Mouse (Mus musculus) embryonic fibroblast, embryonic 13.5 days (primary cell): ENCODE measurements around the gene Mif4gd. TPM values are rescaled to one million over a fixed set of nuclear protein-coding genes. Genes with fewer than 3 reads are reported as not detected.
A peak's percentile ranks its signal among the peaks of the same experiment; 100 is the strongest.

Experiments
- H3K27ac ChIP-seq: 2 replicates; pipeline ENCODE4 v1.5.1; 2012; ENCODE audit warnings: low read length, control low read depth, inconsistent platforms; ENCODE audit not compliant: insufficient read depth
- H3K4me1 ChIP-seq: 2 replicates; pipeline ENCODE4 v1.6.1; 2011; ENCODE audit warnings: low read length; ENCODE audit not compliant: control insufficient read depth, insufficient read depth
- H3K4me3 ChIP-seq: 2 replicates; pipeline ENCODE4 v1.5.1; 2011; ENCODE audit warnings: mild to moderate bottlenecking, control low read depth, low read length; ENCODE audit not compliant: insufficient read depth
- CTCF ChIP-seq: IDR thresholded peaks from 2 replicates; pipeline ENCODE4 v1.5.1; 2011; ENCODE audit warnings: mild to moderate bottlenecking, control low read depth, low read length, moderate library complexity, borderline replicate concordance; ENCODE audit not compliant: insufficient read depth
- POLR2A ChIP-seq: IDR thresholded peaks from 2 replicates; pipeline ENCODE4 v1.6.1; 2011; ENCODE audit warnings: low read depth, mild to moderate bottlenecking, control low read depth, low read length, moderate library complexity
- polyA plus RNA-seq: library from polyadenylated mRNA; stranded (reverse); fragments of >200 nt; gene quantifications from 2 replicates; pipeline ENCODE4 v1.2.4, GENCODE M21; 2011; ENCODE audit warnings: low read depth; ENCODE audit not compliant: missing spikeins, insufficient read length

The Mif4gd gene
- polyA plus RNA-seq, 1 experiment, result 26.6 TPM

- Histone ChIP-seq H3K4me1 (peaks cover 9% of the 10 kb centered on the region), H3K4me3 (no peak overlapping the region), H3K27ac (no peak overlapping the region)
- TF ChIP-seq CTCF (no peak), POLR2A (no peak)
Measured at GRCm38 (mm10) chr11:115643265-115643664, 30.5 kb upstream of the Mif4gd start.

GRCm38 (mm10) chr11:115642705-115643104 is 29.9 kb upstream of the Mif4gd start:
- Histone ChIP-seq H3K4me3 (no peak overlapping the region), H3K27ac (no peak overlapping the region), H3K4me1 (peaks cover 9% of the 10 kb centered on the region)
- TF ChIP-seq POLR2A (no peak), CTCF (no peak)

GRCm38 (mm10) chr11:115641664-115642036 is 28.9 kb upstream of the Mif4gd start:
- Histone ChIP-seq H3K4me3 (no peak overlapping the region), H3K27ac (0 out of 2 replicates have a peak overlapping the region, but pooled peaks have one; percentile 4), H3K4me1 (peaks cover 9% of the 10 kb centered on the region)
- TF ChIP-seq CTCF, result no peak
- no peak for TF ChIP-seq POLR2A

DNA sequence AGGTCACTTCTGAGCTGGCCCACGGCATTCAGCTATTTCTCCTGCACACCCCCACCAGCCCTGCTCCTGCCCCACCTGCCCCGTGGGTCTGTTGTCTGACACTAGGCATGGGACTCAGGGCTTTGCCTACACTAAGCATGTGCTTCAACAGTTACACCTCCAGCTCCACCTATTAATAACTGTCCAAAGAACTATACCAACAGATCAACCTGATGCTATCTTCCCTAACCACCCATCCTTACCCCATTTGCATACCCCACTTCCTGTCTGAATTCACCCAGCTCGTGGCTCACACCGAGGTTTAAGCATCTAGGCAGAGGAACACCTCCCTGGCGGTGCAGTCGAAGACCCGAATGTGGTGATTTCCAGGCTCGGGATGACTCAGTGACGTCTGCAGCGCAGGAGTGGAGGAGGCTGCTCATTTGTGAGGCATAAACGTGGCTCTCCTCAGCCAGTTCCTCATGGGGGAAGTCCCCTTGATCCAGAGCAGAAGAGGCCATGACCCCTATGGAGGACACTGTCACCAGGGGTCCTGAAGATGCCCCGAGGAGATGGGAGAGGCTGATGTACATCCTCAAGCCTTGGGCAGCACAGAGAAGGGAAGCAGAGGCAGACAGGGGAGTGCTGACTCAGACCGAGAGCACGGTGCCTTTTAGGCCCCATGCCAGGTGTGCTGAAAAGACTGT is 28.4 kb upstream of the Mif4gd start:
- H3K27ac ChIP-seq, result 0 out of 2 replicates have a peak overlapping the region, but pooled peaks have one; percentile 4
- H3K4me1 ChIP-seq, result peaks cover 9% of the 10 kb centered on the region
- no peak for TF ChIP-seq CTCF
- no peak for TF ChIP-seq POLR2A
- H3K4me3 ChIP-seq, result no peak overlapping the region

- peaks cover 9% of the 10 kb centered on the region for H3K4me1 ChIP-seq
- no peak for TF ChIP-seq POLR2A
- TF ChIP-seq CTCF, result no peak
- no peak overlapping the region for H3K4me3 ChIP-seq
- H3K27ac ChIP-seq, result no peak overlapping the region
Measured at GRCm38 (mm10) chr11:115640311-115640828, 27.6 kb upstream of the Mif4gd start.

GRCm38 (mm10) chr11:115639540-115639939 is 26.8 kb upstream of the Mif4gd start:
- Histone ChIP-seq H3K27ac (no peak overlapping the region), H3K4me1 (peaks cover 9% of the 10 kb centered on the region), H3K4me3 (no peak overlapping the region)
- TF ChIP-seq POLR2A, result no peak
- TF ChIP-seq CTCF, result no peak

DNA sequence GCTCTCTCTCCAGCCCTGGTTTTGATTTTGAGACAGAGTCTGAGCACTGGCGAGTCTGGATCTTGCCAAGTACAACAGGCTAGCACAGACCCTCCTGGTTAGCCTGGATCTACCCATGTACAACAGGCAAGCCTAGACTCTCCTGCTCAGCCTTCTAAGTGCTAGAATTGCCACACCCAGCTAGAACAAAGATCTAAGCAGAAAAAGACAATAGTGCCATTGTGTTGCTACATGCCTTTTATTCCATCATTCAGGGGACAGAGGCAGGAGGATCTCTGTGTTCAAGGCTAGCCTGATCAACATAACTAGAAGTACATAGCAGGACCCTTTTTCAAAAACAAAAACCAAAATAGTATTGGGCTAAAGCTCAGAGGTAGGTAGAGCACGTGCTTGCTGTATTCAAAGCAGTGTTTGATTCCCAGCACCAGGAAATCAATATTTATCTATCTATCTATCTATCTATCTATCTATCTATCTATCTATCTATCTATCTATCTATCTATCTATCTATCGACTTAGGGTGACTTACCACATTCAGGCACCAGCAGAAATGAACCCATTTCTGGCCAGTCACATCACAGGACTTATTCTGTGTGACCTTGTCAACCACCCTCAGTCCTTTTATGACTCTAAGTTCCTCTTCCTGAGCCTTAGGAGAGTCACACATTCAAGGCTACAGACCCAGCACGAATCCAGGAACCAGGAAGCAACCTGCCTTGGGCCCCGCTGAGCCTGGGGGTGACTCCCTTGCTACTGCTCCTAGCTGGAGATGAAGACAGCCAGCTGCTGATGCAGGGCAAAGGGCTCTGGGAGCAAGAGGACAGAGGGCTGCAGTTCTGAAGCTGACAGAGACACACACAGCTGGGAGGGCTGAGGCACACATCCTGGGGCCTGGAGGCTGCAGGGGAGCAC is 26.0 kb upstream of the Mif4gd start:
- TF ChIP-seq CTCF (no peak), POLR2A (no peak)
- Histone ChIP-seq H3K4me3 (no peak overlapping the region), H3K27ac (no peak overlapping the region), H3K4me1 (peaks cover 9% of the 10 kb centered on the region)

GRCm38 (mm10) chr11:115636960-115637359 is 24.2 kb upstream of the Mif4gd start:
- no peak overlapping the region for H3K4me3 ChIP-seq
- no peak overlapping the region for H3K27ac ChIP-seq
- TF ChIP-seq POLR2A, result no peak
- TF ChIP-seq CTCF, result no peak
- H3K4me1 ChIP-seq, result peaks cover 9% of the 10 kb centered on the region

DNA sequence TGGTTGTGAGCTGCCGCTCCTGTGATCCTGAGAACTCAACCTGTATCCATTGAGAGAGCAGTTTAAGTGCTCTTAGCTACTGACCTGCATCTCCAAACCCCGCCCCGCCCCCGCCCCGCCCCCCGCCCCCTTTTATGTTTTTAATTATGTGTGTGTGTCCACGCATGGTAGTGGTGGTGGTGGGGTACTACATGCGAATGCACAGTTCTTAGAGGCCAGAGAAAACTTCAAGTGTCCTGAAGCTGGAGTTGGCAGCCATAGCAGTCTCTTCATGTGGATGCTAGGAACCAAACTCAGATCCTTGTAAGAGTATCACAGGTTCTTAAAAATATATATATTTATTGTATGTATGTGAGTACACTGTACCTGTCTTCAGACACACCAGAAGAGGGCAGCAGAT is 22.7 kb upstream of the Mif4gd start:
- Histone ChIP-seq H3K4me1 (no peaks in the 10 kb centered on the region), H3K4me3 (no peak overlapping the region), H3K27ac (no peak overlapping the region)
- TF ChIP-seq POLR2A (no peak), CTCF (no peak)

DNA sequence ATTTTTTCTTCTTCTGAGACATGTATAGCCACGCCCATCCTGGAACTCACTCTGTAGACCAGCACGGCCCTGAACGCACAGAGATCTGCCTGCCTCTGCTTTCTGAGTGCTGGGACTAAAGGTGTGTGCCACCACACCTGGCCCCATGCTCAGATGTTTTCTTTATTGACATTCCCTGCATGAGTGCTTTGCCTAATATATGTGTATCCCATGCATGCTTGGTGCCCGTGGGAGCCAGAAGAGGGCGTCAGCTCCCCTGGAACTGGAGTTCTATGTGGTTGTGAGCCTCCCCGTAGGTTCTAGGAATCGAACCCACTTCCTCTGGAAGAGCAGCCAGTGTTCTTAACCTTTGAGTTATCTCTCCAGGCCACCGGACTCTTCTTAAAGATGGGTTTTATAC is 22.3 kb upstream of the Mif4gd start:
- no peak for TF ChIP-seq POLR2A
- TF ChIP-seq CTCF, result no peak
- Histone ChIP-seq H3K4me1 (no peaks in the 10 kb centered on the region), H3K4me3 (no peak overlapping the region)

More for the DNA sequence above, 22.3 kb upstream of the Mif4gd start:
- no peak overlapping the region for H3K27ac ChIP-seq
